Mouse (Mus musculus): ENCODE results near the gene Smad3. TPM values are rescaled to one million over a fixed set of nuclear protein-coding genes. Genes with fewer than 3 reads are reported as not detected.
A peak's percentile ranks its signal among the peaks of the same experiment; 100 is the strongest.

Smad3 gene
- polyA plus RNA-seq, 1 experiment from 2014 or later, result 16.1 TPM

DNA sequence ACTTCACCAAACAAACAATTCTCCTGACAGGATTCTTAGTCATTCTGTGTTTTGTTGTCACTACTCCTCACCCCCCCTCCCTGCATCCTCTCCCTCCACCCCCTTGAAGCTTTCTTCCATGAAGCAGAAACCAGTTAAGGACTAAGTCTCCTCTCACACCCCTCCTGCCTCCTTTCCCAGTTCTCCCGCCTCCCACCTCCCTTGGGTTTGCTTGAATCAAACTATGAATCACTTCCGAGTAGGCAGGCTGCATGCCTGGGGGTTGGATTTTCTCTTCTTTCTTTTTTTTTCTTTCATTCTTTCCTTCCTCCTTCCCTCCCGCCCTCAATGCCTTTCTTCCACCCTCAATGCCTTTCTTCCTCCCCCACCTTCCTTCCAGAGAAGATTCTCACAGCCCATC is 80.2 kb downstream of the Smad3 start:
- Histone ChIP-seq H3K36me3 (ENCODE audit: insufficient read depth) (no peaks in the 10 kb centered on the region), H3K27me3 (ENCODE audit: insufficient read depth, low read length) (no peaks in the 10 kb centered on the region), H3K4me3 (ENCODE audit: low read depth, low read length) (no peak overlapping the region), H3K9me3 (ENCODE audit: low read depth, low read length) (no peaks in the 10 kb centered on the region), H3K4me2 (no peak overlapping the region), H3K27ac (ENCODE audit: low read depth) (no peak overlapping the region), H3K4me1 (ENCODE audit: insufficient read depth) (peaks cover 17% of the 10 kb centered on the region), H3K9ac (no peak overlapping the region)
- TF ChIP-seq CTCF (IDR thresholded peaks at IDR 0.05; ENCODE audit: low read depth), result no peak
- WGBS, result 40% methylated on average over 3 of the region's 3 CpGs
- ATAC-seq (ENCODE audit: insufficient read depth) (no peak), DNase-seq (no peak)

DNA sequence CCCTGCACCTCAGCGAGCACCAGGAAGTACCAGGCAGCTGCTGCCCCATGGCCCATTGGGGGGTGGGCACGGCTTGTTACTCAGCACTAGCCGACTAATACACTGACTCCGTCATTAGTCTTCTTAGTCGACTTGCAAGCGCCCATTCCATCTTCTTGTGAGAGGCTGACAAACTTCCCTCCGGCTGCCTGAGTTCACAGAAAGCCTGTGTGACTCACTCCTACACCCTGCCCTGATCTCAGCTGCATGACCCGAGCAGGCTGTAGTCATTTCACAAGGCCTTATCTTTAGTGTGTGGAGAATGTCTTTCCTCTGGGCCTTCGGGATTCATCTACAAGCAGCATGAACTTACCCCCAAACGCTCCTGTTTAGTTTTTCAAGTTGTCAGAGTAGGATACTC is 83.2 kb downstream of the Smad3 start:
- peaks cover 12% of the 10 kb centered on the region for H3K4me1 ChIP-seq (ENCODE audit: insufficient read depth)

DNA sequence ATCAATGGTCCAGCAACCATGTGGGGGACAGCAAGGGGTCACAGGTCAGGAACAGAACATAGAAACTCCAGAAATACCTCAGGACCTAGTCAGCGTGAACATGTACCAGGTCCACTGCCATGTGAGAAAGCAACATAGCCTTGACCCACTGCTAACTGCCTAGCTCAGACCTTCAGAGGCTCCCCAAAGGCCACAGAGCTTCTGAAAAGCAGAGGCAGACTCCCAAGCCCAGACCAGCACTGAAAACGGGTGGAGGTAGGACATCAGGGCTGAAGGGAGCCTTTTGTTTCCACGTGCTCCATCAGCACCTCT is 84.3 kb downstream of the Smad3 start:
- ATAC-seq (ENCODE audit: insufficient read depth) (no peak), DNase-seq (no peak)
- no peak for TF ChIP-seq CTCF (IDR thresholded peaks at IDR 0.05; ENCODE audit: low read depth)
- H3K9me3 ChIP-seq (ENCODE audit: low read depth, low read length), result no peaks in the 10 kb centered on the region
- no peak overlapping the region for H3K4me2 ChIP-seq
- no peak overlapping the region for H3K4me3 ChIP-seq (ENCODE audit: low read depth, low read length)
- no peaks in the 10 kb centered on the region for H3K27me3 ChIP-seq (ENCODE audit: insufficient read depth, low read length)
- WGBS, result 73% methylated on average over 3 of the region's 3 CpGs
- H3K4me1 ChIP-seq (ENCODE audit: insufficient read depth), result peaks cover 18% of the 10 kb centered on the region
- no peak overlapping the region for H3K9ac ChIP-seq
- no peak overlapping the region for H3K27ac ChIP-seq (ENCODE audit: low read depth)
- H3K36me3 ChIP-seq (ENCODE audit: insufficient read depth), result 0 out of 2 replicates have a peak, but pooled peaks cover 3% of the 10 kb centered on the region

More for the DNA sequence above, 83.2 kb downstream of the Smad3 start:
- Histone ChIP-seq H3K27me3 (ENCODE audit: insufficient read depth, low read length) (no peaks in the 10 kb centered on the region), H3K4me3 (ENCODE audit: low read depth, low read length) (no peak overlapping the region), H3K9ac (no peak overlapping the region), H3K27ac (ENCODE audit: low read depth) (no peak overlapping the region), H3K36me3 (ENCODE audit: insufficient read depth) (0 out of 2 replicates have a peak, but pooled peaks cover 3% of the 10 kb centered on the region), H3K9me3 (ENCODE audit: low read depth, low read length) (no peaks in the 10 kb centered on the region), H3K4me2 (no peak overlapping the region)
- WGBS, result 64% methylated on average over 10 of the region's 10 CpGs
- no peak for TF ChIP-seq CTCF (IDR thresholded peaks at IDR 0.05; ENCODE audit: low read depth)
- DNase-seq (no peak), ATAC-seq (ENCODE audit: insufficient read depth) (no peak)

DNA sequence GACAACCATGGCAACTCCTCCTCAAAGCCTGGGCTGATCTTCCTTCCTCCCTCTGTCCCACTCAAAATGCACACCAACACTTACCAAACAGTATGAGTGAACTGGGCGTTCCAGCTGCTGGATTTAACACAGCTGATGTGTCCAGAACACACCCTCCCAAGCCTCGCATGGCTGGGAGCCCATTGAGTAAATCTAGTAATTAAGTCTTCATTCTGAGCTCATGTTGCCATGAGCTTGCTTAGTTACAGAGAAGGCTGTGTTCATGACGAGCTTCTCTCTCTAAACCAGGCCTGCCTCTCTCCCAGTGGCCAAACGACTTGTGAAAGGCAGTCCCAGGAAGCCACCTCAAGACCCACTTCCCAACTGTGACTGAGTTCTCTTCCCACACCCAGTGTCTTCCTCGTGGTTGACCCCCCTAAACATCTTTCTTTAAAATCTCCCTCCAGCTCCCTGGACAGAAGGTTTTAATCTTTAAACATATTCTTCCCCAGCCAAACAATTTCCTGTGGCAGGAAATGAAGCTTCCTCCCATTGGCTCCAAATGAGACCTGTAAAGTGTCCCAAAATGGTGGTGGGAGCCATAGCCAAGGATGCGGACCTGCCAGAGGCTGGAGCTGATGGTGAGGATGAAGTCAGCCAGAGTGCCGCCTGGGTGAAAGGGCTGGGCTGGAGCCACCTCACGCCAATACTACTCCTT is 84.8 kb downstream of the Smad3 start:
- no peak for ATAC-seq (ENCODE audit: insufficient read depth)
- no peak for DNase-seq
- Histone ChIP-seq H3K4me3 (ENCODE audit: low read depth, low read length) (no peak overlapping the region), H3K4me1 (ENCODE audit: insufficient read depth) (peaks cover 23% of the 10 kb centered on the region), H3K36me3 (ENCODE audit: insufficient read depth) (0 out of 2 replicates have a peak, but pooled peaks cover 3% of the 10 kb centered on the region), H3K27me3 (ENCODE audit: insufficient read depth, low read length) (no peaks in the 10 kb centered on the region), H3K4me2 (no peak overlapping the region), H3K27ac (ENCODE audit: low read depth) (0 out of 2 replicates have a peak overlapping the region, but pooled peaks have one; percentile 15), H3K9me3 (ENCODE audit: low read depth, low read length) (no peaks in the 10 kb centered on the region), H3K9ac (no peak overlapping the region)
- 60% methylated on average over 8 of the region's 8 CpGs for WGBS
- TF ChIP-seq CTCF (IDR thresholded peaks at IDR 0.05; ENCODE audit: low read depth), result no peak

DNA sequence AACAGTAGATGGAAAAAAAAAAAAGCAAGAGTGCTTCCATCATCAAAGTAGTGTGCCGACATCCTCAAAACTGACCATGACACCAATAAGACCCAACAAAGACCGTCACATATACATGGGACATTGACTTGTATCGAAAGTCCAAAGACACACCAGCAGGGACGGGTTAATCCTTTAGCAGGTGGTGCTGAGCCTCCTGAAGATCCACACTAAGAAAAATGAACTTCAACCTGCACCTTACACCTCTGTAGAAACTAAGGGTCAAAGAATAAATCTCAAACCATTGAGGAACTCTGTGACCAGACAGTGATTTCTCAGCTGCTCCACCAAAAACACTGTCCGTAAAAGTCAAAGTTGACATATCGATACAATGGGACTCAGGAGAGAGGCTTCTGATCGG is 88.0 kb downstream of the Smad3 start:
- Histone ChIP-seq H3K4me1 (ENCODE audit: insufficient read depth) (peaks cover 37% of the 10 kb centered on the region), H3K4me2 (no peak overlapping the region), H3K27ac (ENCODE audit: low read depth) (no peak overlapping the region), H3K36me3 (ENCODE audit: insufficient read depth) (peaks cover 16% of the 10 kb centered on the region; the same call in 1 of the 2 replicates), H3K9me3 (ENCODE audit: low read depth, low read length) (no peaks in the 10 kb centered on the region), H3K4me3 (ENCODE audit: low read depth, low read length) (no peak overlapping the region), H3K27me3 (ENCODE audit: insufficient read depth, low read length) (no peaks in the 10 kb centered on the region), H3K9ac (no peak overlapping the region)
- DNase-seq (no peak), ATAC-seq (ENCODE audit: insufficient read depth) (no peak)
- TF ChIP-seq CTCF (IDR thresholded peaks at IDR 0.05; ENCODE audit: low read depth), result no peak
- WGBS, result 92% methylated on average over 7 of the region's 7 CpGs

DNA sequence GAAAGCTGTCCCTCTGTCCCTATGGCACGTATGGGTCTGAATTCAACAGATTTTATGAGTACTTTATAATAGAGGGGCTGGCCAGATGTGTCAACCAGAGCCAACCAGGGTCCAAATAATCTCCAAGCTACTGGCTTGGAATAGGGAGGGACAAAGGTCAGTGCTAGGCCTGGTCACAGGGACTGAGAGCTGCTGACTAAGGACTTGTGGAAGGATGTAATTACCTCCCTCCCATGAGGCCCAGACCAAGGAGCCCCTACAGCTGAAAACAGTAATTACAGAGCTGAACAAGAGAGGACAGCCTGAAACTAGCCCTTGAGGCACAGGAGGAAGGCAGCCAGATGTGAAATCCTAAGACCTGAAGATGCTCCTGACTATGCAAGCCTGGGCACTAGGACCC is 89.2 kb downstream of the Smad3 start:
- ATAC-seq (ENCODE audit: insufficient read depth), result no peak
- H3K27ac ChIP-seq (ENCODE audit: low read depth), result no peak overlapping the region

DNA sequence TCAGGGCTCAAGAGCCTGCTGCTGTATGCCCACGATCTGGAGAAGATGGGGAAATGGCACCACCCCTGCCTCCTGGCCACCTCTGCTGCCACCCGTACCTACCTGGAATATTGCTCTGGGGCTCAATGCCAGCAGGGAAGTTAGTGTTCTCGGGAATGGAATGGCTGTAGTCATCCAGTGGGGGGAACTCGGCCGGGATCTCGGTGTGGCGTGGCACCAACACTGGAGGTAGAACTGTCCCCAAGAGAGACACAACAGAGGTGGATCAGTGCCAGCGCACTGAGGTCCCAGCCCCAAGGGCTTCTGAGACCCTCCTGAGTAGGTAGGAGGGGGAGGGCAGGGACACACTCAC is 90.4 kb downstream of the Smad3 start:
- H3K27me3 ChIP-seq (ENCODE audit: insufficient read depth, low read length), result no peaks in the 10 kb centered on the region
- peaks cover 38% of the 10 kb centered on the region for H3K4me1 ChIP-seq (ENCODE audit: insufficient read depth)
- ATAC-seq (ENCODE audit: insufficient read depth), result no peak
- H3K36me3 ChIP-seq (ENCODE audit: insufficient read depth), result peaks cover 31% of the 10 kb centered on the region
- no peak overlapping the region for H3K27ac ChIP-seq (ENCODE audit: low read depth)
- no peaks in the 10 kb centered on the region for H3K9me3 ChIP-seq (ENCODE audit: low read depth, low read length)
- H3K9ac ChIP-seq, result no peak overlapping the region
- TF ChIP-seq CTCF (IDR thresholded peaks at IDR 0.05; ENCODE audit: low read depth), result no peak; the same call in 1 of the 2 replicates
- H3K4me2 ChIP-seq, result no peak overlapping the region
- H3K4me3 ChIP-seq (ENCODE audit: low read depth, low read length), result no peak overlapping the region
- no peak for DNase-seq
- WGBS, result 71% methylated on average over 8 of the region's 8 CpGs

More for the DNA sequence above, 89.2 kb downstream of the Smad3 start:
- Histone ChIP-seq H3K4me1 (ENCODE audit: insufficient read depth) (peaks cover 33% of the 10 kb centered on the region), H3K4me2 (no peak overlapping the region), H3K4me3 (ENCODE audit: low read depth, low read length) (no peak overlapping the region), H3K36me3 (ENCODE audit: insufficient read depth) (peaks cover 23% of the 10 kb centered on the region), H3K9me3 (ENCODE audit: low read depth, low read length) (no peaks in the 10 kb centered on the region), H3K27me3 (ENCODE audit: insufficient read depth, low read length) (no peaks in the 10 kb centered on the region), H3K9ac (no peak overlapping the region)
- no peak for DNase-seq
- WGBS, result 77% methylated on average over 1 of the region's 1 CpGs
- TF ChIP-seq CTCF (IDR thresholded peaks at IDR 0.05; ENCODE audit: low read depth), result no peak
